Mouse (Mus musculus) layer of hippocampus, postnatal 14 days (tissue): Measurements from ENCODE around the gene Tbrg4. TPM values are rescaled to one million over a fixed set of nuclear protein-coding genes. Genes with fewer than 3 reads are reported as not detected.
A peak's percentile ranks its signal among the peaks of the same experiment; 100 is the strongest.

Experiments
- DNase-seq, 2 experiments: peaks; one replicate each; pipeline ENCODE4 v3.0.0; 2021 to 2022; ENCODE audit warnings: low spot score in 2 of 2, mixed read lengths in 1 of 2
- total RNA-seq, 2 experiments: library from RNA; stranded (reverse); gene quantifications; 2 replicates each; pipeline ENCODE4 v1.2.3; 2021

Gene Tbrg4
- total RNA-seq, 2 experiments from 2014 or later = 47.2 to 52.5 TPM

DNA sequence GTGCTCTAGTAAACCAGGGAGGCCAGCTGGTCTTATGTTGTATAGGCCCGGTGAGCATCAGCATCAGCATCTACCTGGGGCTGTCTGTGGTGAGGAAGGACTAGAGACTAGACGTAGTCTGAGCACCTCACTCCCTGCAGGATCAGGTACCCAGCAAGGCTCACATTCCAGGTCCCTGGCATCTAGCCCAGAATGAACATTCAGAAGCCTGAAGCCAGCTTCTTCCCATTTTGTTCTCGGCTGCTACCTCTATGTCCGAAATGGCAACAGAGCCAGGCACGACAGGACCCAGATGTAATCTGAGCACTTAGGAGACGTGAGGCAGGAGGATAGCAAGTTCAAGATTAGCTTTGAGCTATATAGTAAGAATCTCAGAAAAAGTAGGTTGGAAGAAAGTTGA, 31.0 kb downstream of the Tbrg4 start:
- no peak for DNase-seq

DNA sequence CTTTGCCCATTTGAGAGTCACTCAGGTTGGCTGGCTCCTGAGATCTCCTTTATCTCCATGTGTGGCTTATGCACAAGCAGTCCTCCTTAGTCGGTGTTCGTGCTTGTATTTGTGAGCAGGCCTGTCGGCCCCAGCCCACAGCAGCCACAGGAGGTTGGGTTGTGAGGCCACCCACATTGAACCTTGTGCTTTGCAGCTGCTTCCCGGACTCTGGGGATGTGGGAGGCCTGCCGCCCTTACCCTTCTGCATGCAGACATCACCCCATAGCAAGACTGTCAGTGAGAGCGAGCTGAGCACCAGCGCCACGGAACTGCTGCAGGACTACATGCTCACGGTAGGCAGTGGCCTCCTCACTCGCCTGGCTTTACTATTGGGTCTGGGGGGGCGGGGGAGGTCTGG, 32.5 kb downstream of the Tbrg4 start:
- DNase-seq = no peak

DNA sequence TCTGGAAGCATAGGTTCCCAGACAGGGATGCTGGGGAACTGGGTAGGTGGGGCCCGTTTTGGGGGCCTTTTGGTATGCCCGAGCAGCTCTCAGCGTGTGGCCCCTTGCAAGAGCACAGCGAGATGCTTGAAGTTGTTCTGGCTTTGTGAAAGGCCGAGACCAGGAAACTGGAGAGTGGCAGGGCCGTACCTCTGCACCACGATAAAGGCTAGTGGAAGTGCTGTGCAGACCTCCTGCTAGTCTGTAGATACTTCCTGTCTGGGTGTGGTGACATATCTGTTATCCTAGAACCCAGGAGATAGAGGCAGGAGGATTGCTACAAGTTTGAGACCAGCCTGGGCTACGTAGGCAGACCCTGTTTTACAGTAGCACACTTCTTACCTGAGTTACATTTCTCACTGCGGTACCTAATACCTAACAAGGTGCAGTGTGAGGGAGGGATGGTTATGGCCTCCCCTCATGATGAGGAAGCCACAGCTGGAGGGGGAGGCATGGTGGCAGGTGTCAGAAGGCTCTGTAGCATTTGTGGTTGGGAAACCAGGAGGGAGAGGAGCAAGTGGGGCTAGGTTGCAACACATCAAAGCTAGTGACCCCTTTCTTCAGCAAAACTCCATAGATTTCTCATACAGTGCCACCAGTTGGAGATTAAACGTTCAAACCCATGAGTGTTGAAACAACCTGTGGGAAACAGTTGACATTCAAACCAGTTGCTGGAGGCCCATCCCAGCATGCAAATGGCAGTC, 34.8 kb downstream of the Tbrg4 start:
- no peak for DNase-seq

DNA sequence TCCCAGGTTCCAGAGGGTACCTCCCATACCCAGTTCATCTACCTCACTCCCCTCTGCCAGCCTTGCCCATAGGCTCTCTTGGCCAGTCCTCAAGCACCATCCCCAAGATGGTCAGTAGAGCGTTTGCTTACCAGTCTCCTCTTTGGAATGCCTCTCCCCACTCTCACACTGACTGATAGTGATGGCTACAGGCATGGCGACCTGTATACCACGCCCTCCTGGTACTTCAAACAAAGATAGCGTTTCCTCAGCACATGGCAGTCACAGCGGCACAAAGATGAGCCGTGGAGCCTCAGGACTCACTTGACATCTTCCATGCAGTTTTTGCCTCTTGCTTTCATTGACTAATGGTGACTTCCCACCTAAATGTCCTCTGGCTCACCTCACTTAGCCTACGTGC, 36.0 kb downstream of the Tbrg4 start:
- DNase-seq = no peak

DNA sequence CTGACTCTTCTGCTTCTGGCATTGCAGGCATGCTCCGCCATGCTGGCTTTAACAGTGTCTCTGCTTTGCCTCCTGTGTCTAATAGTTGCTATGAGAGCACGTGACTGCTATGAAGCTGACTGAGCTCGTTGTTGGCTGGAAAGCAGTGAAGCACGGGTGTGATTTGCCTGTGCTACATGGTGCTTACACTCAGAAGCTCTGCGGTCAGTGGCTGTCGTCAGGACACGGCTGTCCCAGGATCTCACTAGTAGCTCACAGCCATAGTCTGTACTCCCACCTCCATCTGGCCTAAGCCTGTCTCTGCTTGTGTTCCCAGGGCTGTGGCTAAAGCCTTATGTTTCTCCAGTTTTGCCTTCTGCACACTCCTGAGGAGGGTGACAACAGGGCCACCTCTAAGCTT, 37.6 kb downstream of the Tbrg4 start:
- DNase-seq = no peak

DNA sequence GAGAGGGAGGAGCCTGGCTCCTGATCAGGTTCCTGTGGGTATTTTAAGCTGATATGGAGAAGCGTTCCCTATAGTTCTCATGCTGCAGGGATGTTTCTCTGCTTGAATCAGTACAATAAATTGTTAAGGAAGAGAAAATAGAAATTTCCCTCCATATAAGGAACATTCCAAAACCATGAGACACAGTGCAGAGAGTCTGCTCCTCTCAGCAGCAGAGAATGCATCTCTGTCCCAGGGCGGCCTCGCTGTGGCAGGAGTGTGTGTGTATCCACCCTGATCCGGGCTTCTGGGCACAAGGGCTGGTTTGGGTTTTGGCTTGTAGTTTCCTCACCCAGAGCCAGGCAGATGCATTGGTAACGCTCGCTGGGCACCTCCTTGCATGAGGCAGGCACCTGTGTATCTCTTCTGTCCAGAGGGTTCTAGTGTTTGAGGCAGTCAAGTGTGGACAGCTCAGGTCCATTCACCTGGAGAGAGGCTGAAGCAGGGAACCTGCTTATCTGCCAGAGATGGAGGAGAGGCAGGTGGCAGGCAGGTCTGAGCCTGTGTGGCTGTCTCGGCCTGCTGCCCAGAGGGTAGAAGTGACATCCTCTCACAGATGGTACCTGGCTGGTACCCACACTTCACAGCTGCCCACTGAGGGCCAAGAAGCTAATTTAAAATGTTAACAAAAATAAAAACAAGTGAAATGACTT, 38.5 kb downstream of the Tbrg4 start:
- no peak for DNase-seq

DNA sequence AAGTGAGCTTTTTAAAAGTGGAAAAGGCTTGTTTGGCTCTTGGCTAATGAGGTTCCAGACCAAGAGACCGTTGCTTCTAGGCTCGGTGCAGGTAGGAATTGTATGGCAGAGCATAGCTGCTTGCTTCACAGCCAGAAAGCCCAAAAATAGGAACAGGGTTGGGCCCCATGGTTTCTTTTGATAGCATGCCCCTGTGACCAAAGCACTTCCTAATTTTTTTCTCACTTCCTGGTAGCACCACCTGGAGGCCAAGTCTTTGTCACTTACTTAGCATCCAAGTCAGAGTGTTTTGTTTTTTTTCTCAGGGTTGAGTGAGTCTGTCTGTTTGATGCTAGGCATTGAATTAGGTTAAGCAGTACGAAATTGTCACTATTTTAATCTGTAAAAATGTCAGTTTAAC, 39.2 kb downstream of the Tbrg4 start:
- no peak for DNase-seq

DNA sequence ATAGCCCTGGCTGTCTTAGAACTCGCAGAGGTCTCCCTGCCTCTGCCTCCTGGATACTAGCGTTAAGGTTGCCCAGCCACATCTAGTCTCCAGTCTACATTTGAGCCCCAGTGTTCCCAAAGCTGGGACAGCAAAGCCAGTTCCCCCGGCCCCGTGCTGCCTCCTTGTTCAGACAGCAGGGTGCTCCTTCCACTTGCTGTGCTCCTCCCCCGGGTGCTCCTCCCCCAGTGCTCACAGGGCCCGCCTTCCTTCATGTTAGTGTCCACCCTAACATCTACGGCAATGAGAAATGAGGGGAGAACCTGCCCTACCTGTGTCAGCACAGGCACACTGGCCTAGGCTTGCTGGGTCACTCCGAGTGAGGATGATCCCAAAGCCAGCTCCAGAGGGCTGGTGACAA, 40.1 kb downstream of the Tbrg4 start:
- no peak for DNase-seq

DNA sequence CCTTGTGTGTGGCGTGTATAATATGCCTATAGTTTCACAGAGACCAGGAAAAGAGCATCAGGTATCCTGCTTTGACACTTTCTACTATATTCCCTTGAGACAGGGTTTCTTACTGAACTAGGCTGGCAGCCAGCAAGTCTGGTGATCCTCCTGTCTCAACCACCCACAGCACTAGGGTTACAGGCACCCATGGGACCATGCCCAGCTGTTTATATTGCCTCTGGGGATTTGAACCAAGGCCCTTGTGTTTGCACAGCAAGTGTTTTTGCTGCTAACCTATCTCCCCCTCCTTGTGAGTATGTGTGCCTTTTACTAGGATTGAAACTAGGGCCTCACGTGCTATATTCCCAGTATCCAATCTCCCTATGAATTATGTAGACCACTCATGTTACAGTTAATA, 44.3 kb downstream of the Tbrg4 start:
- no peak for DNase-seq

DNA sequence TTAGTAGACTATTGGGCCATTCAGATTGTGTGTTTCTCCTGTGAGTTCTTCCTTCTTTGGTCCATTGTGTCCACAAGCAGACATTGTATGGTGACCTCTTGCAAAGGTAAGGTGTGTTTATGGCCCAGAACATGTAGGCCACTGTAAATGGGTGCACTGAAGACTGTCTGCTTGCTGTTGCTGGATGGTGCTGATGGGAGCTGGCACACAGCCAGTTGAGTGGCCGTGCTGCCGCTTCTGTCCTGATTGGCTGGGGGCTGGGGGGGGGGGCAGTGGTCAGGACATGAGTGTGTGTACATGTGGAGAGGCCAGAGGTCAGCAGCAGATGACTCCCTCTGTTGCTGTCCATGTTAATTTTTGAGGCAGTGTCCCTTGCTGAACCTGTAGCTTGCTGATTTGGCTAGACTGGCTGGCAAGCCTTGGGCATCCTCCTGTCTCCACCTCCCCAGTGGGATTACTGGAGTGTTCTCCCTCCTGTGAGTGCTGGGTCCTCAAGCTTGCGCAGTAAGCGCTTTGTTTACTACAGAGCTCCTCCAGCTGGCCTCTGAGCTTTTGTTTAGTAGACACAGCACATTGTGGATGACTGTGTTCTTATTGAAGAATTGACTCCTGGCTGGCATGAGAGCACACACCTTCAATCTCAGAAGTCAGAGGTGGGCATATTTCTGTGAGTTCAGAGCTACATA, 45.7 kb downstream of the Tbrg4 start:
- no peak for DNase-seq

DNA sequence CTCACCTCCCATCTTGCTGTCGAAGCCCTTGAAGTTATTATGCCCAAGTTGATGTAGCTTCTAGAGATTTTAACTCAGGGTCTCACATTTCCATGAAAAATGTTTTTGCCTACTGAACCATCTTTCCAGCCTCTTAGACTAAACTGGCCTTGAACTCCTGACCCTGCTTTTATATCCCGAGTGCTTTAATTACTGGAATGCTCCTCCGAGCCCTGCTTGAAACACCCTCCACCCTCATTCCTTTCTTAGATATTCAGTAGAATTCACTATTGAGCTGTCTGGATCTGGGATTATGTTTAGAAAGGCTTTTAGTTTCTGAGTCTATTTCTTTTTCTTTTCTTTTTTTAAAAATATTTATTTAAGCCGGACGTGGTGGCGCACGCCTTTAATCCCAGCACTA, 46.5 kb downstream of the Tbrg4 start:
- DNase-seq = no peak

DNA sequence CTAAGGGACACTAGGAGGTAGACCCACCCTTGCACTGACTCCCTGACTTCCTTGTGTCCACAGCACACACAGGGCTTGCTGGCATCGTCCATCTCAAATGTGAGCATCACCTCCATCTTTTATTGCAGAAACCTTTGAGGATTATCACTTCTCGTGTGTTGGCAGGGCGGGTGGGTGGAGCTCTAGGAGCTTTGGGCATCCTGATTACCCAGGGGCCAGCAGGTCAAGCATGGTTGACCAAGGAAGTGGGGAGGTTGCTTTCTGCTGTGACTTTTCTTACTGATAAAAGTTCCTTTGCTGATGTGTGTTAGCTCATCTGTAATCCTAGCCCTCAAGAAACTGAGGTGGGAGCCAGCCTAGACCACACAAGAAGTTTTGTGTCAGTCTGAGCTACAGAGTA, 49.7 kb downstream of the Tbrg4 start:
- no peak for DNase-seq

DNA sequence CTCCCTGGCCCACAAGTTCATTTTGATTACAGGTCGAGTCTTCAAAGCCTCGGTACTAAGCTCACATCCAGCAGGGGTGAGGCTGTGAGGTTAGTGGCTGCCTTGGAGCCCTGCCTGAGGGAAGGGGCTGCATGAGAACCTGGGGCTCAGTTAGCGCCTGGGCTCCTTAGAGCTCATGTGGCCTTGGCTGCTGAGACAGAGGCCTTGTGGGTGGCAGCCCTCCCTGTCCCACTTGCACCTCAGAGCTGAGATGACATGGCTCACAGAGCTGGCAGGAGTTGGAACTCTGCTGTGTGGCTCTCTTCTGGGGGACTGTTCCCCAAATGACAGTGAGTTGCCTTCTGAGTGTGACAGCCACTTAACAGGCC, 56.5 kb downstream of the Tbrg4 start:
- no peak for DNase-seq

DNA sequence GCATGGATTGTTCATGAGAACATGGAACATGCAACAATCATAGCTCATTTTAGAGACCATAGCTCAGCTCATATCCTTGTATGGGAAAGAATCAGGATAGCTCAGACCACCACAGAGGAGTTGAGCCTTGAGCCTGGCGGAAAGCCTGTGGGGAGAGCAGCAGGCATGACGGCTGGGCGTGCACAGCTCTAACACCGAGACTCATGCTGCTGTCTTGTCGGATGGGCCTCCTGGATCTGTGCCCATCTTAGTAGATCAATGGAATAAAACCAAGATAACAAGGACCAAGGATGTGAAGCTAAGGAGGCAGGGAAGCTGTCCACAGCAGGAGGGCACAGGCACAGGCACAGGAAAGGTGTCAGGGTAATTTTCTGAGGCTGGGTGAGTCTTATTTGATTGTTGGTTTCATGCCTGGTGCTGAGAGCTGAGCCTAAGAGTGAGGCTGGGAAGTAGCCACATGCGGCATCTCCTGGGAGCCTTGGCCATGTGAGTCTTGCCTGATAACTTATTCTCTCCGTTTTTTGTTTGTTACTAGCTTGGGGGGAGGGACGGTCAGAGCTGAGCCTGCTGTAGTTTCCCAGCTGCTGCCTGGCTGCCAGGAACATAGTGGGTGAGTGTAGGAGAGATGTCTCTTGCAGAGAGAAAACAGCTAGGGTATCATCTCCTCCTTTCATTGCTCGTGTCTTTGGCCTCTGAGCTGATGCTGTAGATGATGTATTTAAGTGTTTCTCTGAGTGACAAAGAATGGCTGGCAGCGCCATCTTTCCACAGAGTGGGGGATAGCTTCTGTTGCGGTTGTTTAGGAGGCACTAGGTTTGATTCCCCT, 57.1 kb downstream of the Tbrg4 start:
- peak; percentile 41 to 44 for DNase-seq

DNA sequence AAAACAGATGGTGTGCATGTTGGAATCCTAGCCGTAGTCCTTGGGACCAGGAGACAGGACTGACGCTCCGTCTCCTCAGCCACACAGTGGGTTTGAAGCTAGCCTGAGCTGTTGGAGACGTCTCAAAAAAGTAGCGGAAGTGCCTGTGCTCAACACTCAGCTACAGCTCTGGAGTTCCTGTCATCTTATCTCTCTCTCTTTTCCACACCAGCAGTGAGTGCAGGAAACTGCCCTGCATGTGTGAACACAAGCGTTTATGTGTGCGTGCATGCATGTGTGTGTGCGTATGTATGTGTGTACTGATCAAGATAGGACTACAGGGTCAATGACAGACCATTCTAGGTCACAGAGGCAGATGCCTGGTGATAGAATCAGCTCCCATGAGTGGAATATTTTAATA, 57.9 kb downstream of the Tbrg4 start:
- DNase-seq = no peak

DNA sequence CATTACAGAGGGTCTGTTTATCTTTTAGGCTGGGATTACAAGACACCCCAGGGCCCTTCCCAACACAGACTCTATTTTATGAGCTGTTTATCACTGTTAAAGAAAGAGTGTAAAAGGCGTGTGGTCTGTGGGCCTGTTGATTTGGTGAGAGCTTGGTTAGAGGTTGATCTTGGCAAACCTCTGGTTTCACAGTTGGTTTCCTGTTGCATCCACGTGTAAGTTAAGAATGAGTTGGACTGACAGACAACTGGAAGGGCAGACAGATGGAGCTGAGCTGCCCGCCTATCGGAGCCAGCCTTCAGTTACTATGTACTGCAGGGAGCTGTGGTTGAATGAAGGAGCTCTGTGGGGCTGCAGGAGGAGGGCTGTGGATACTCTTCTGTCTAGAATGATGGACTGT, 59.4 kb downstream of the Tbrg4 start:
- DNase-seq = no peak

Other genes starting within 250 kb of the Tbrg4 start
- 100 to 1,000 TPM; 165 to 169 TPM for gene Zmiz2, start 237.0 kb downstream of the Tbrg4 start, total RNA-seq
- gene Ppia, start 210.6 kb downstream of the Tbrg4 start, total RNA-seq = 1,000 to 10,000 TPM; 1,939 to 1,976 TPM
- 10 to 100 TPM; 39.7 to 40.2 TPM for gene H2afv, start 181.6 kb downstream of the Tbrg4 start, total RNA-seq
- 100 to 1,000 TPM; 258 to 283 TPM for gene Purb, start 150.2 kb downstream of the Tbrg4 start, total RNA-seq
- gene Myo1g, start 105.1 kb downstream of the Tbrg4 start, total RNA-seq = under 1 TPM; 0.48 to 0.74 TPM
- gene Ccm2, start 79.2 kb downstream of the Tbrg4 start, total RNA-seq = 10 to 100 TPM; 51.8 to 54.5 TPM
- 10 to 100 TPM; 58.1 to 61.9 TPM for gene Nacad, start 20.0 kb downstream of the Tbrg4 start, total RNA-seq
- not detected for gene Wap, start 12.6 kb upstream of the Tbrg4 start, total RNA-seq
- 10 to 100 TPM in 1 of 2 experiments, 1 to 10 TPM in 1; 5.6 to 11.9 TPM for gene Ramp3, start 32.5 kb upstream of the Tbrg4 start, total RNA-seq
- not detected for gene Gm11983, start 211.6 kb upstream of the Tbrg4 start, total RNA-seq